Mouse (Mus musculus) cerebellum, adult 9-10 months (tissue): Measurements from ENCODE around the gene Rbfox1.
A peak's percentile ranks its signal among the peaks of the same experiment; 100 is the strongest.

ENCODE experiments used
- DNase-seq: peaks from one replicate; pipeline ENCODE4 v3.0.0; 2022

Rbfox1 gene

DNA sequence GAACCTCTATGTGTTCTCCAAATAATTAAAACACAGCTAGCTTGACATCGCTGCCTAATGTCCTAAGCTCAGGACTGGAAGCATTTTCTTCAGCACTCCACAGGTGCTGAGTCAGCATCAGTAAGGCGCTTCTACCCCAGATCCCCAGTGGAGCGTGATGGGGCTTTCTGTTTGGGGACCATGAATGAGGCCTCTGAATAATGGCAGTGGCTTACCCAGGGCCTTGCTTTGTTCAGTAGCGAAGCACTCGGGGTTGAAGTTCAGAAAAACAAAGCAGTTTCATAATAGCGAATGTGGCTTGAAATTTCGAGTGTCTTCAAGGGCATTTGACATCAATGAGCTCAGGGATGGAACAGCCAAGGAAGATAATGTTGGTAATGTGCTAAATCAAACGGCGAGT is 966.2 kb downstream of the Rbfox1 start:
- DNase-seq: no peak

- no peak for DNase-seq
Observed at GRCm38 (mm10) chr16:6853796-6854195, 968.6 kb downstream of the Rbfox1 start.

GRCm38 (mm10) chr16:6861656-6862055 is 976.5 kb downstream of the Rbfox1 start:
- DNase-seq: peak; percentile 46

- DNase-seq: no peak
Observed at GRCm38 (mm10) chr16:6882683-6883430, 997.7 kb downstream of the Rbfox1 start.

DNA sequence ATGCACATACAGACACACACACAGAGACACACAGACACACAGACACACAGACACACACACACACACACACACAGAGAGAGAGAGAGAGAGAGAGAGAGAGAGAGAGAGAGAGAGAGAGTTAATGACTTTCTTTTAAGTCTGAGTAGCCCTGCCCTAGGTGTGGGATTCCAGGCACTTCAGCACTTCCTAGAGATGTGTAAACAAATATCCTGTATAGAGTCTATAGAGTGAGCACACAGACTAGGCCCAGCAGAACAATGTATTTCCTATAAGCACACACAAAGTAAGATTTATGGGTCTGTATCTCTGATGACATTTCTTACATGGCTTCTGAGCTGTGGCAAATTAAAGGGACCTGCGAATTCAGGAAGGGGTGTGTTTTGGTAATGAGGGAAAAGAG is 998.6 kb downstream of the Rbfox1 start:
- no peak for DNase-seq

- DNase-seq: no peak
Observed at GRCm38 (mm10) chr16:6885617-6886016, 1000.5 kb downstream of the Rbfox1 start.

GRCm38 (mm10) chr16:6889221-6889620 is 1004.1 kb downstream of the Rbfox1 start:
- no peak for DNase-seq

- DNase-seq: no peak
Observed at GRCm38 (mm10) chr16:6897734-6898133, 1012.6 kb downstream of the Rbfox1 start.

GRCm38 (mm10) chr16:6900006-6900405 is 1014.9 kb downstream of the Rbfox1 start:
- DNase-seq: no peak

DNA sequence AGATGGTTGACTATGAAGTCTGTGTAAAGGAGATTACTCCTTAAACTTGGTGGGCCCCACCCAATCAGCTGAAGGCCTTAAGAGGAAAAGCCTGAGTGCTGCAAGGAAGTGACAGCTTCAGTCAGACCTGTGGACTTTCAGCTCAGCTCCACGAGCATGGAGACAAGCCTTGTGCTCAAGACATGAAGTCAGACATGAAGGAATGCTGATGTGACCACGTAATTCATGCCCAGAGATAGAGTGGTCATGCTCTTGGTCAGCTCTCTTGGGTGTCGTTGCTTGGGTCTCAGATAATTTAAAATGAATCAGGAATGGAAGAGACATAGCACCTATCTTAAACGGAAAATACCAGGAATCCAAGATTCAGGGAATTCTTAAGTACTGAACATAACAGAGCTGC is 1019.8 kb downstream of the Rbfox1 start:
- DNase-seq: no peak

DNA sequence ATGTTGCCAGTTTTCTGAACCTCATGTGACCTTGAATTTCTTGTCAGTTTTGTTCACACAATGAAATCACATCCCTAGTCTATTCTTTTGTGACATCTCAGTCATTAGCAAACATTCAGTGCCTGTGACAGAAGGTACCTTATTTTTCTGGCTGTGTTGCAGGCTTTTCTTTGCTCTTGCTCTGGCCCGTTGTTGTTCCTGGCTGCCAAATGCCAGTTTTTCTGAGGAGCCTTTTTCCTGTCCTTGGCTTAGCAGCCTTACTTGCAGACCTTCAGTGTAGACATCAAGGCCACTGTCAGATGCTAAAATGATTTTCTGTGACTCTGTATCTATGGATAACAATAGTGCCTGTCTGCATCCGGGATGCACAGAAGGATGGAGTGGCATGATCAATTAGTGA is 1020.8 kb downstream of the Rbfox1 start:
- DNase-seq: peak; percentile 69

DNA sequence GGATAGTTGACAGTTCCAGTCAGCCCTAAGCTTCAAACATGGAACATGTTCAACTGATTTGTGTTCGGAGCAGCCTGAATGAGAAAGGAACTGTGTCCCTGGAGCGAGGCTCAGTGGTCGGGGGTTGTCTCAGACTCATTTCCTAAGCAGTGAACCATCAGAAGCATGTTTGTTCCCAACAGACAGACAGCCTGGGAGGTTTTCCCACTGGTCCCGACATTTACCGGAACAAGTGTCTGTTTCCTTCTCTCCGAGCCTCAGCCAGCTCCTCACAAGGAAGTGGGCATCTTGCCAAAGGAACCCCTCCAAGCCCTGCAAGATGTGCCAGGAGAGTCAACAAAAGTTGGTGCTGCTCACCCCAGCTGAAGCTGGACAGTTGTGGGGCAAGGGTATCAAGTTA is 1022.4 kb downstream of the Rbfox1 start:
- DNase-seq: peak; percentile 47

DNA sequence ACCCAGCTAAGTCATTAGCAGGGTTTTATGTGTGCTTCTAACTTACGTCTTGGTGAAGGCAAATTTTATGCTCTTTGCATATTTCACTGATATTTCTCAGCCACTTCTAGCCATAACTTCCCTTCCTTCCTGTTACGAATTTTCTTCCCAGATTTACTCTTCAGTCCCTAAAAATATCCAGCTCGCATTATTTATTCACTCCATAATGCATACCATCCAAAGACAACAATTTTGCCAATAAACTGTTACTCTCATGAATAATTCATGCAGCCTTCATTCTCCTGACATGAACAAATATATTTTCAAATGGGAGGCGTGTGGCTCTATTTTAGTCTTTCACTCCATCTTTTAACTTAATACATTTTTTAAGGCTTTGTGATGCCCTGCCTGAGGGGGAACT is 1029.4 kb downstream of the Rbfox1 start:
- DNase-seq: no peak

DNA sequence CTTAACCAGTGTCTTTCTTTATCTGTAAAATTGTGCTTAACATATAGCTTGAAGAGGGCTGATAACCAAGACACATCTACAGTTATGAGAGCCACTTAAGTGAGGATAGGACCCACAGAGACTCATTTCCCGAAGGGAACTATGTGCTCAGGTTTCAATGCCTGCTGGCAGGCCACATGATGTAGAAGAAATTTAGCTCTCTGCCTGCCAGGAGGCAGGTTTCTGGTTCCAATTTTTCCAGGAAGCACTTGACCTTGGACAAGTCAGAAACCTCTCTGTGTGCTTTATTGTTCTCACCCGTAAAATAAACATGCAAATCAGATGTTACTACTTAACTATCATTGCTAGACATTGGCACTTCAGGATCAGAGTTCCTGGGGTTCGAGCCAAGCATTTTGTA is 1033.5 kb downstream of the Rbfox1 start:
- DNase-seq: peak; percentile 32

DNA sequence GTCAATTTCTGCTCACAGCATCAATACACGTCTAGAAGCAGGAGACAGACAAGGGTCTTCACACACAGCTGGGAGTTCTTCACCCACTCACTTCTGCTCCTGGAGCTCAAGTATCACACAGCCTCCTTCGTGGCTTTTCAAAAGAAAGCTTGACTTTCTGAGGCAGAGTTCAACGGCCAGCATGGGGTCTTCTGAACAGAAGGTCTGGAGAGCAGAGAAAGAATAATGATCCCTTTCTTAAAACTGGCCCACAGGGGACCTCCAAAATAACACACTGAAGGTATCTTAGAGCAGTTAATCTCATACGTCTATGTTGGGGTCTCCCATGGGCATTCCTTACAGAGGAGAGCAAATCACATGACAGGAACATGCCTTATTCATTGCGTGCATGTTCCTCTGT is 1034.5 kb downstream of the Rbfox1 start:
- no peak for DNase-seq

- peak; percentile 44 for DNase-seq
Observed at GRCm38 (mm10) chr16:6927661-6928060, 1042.5 kb downstream of the Rbfox1 start.

- no peak for DNase-seq
Observed at GRCm38 (mm10) chr16:6930795-6931194, 1045.6 kb downstream of the Rbfox1 start.

DNA sequence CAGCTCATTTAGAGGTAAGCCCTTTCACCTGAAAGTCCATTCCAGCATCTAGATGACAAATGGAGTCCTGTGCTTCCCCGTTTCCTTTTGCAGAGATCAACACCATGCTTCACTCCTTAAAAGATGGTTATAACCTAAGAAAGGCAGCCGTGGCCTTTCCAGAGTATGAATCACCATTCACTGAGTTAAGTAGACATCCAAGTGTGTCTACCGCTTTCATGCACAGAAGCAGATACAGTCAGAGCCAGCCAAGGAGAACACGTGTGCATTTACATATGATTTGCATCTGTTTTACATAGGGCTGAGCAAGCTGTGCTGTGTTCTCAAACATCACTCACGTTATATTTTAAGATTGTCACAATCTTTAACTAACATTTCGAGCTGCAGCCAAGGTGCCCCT is 1061.0 kb downstream of the Rbfox1 start:
- DNase-seq: no peak

DNA sequence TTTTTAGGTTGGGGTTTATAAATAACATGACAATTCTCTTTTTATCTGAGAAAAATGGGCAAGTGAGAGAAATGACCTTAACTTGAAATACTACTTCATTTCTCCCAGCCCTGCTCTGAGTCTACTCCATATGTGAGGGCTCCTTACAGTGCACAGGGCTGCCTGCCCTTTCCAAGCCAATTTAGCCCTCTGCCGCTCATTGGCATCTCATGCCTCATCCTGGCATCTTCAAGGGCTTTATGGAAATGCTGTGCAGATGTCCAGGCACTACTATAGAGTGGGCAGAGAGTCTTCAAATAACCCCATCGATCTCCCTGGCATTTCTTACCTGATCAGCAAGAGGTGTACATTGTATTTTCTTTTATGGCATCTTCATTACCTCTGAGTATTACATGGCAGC is 1064.5 kb downstream of the Rbfox1 start:
- DNase-seq: peak; percentile 45

DNA sequence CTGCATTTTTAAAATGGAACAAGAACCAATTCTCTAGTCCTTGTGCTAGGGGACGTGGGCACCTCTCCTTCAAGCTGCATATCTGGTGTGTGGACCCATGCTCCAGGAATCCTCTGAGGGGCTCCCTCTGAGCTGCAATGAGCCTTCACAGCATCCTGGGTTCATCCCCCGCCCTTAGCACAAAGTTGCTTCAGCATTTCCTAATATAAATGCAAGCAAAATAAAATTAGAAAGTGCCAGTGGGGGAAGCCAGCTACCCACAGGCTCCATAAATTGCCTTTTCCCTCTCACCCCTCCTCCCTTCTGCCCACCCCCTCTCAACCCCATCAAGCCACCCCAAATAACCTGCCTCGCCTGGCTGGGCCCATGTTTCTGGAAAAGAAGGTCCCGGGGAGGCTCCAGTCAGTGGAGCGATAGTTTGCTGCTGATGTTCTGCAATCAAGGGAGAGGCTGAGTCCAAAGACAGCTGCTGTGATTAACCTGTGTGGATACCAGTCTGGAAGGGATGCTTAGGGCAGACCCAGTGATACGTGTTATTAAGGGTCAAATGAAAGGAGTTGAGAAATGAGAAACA is 1070.0 kb downstream of the Rbfox1 start:
- DNase-seq: no peak

DNA sequence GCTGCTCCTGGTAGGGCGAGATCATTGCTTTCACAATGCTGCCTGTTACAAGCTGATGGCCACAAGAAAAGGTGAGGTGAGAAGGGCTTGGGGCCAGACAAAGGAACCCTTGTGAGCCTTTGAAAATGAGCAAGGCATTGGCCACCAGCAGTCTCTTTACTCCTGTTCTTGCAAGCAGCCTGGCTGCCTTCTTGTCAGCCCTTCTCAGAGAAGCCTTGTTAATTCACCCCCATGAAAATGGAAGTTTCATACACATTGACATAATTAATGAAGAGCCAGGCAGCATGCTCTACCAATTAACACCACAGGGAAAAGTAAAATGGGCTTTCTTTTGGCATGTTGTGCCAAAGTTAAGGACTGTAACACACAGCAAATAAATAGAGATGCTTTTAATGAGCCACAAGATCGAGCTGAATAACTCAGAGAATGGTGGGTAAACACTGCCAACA is 1076.8 kb downstream of the Rbfox1 start:
- DNase-seq: no peak

DNA sequence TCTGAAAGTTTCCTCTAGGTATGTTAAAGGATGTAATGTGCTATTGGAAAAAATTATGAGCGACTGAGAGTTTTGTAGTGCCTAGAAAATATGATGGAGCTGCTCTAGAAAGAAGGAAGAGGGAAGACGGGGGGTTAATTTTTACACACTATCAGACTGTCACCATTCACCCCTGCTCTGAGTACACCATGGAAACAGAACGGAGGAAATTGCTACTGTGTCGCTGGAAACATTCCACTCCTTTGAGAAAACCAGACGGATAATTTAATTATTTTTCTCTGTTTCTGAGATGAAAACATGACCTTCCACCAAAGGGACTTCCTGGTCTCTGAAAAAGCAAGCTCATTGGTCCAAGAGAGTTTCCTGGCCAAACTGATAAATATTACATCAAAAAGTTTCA is 1077.4 kb downstream of the Rbfox1 start:
- DNase-seq: peak; percentile 41

DNA sequence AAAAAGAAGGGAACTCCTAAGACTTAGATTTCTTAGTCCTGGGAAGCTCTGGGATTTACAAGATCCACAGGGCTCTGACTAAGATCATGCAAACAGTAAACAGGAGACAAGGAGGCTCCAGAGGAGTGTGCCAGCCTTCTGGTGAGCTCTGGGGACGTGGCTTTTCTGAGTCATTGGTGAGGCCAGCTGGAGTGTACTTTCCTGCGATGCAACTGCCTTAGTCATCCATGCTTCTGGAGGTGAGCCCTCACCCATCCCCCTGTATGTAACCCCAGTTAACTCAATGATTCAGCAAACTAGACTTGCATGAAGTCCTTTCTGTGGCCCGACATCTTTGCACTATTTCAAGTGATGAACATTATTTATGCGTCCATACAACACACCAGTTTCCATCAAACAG is 1078.4 kb downstream of the Rbfox1 start:
- peak; percentile 55 for DNase-seq

DNA sequence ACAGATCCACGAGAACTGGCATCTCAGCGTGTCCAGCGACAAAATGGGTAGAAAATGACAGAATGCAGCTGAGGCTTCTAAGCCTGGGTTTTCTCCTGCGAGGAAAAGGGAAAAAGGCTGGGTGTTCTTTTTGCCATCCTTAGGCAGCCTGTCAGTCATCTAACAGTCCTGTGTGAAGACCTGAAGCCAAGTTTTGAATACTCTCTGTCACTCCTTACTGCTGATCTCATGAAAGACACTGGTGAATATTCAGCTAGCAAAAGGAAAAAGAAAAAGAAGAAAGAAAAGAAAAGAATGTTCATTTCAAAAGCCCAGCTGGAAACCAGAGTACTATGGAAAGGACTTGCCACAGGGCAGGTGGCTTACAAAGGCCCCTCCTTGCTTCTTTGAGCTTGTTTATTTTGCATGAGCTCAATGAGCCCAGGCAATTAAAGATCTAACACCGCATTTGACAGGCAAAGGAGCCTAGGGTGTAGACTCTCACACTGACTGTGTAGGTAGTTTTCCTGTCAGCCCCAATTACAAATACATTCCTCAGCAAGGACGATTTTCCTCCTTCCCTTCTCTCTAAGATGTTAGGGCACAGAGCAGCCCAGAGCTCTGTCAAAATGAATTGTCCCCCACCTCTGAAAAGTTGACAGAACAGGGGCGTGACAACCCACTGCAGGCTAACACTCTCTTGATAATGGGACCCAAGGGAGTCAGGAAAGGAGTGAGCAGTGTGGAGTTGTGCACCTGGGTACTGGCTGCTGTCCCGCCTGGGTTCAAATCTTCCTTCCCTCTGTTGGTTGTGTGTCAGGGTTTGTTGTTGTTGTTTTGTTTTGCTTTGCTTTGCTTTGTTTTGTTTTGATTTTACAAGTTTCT is 1079.8 kb downstream of the Rbfox1 start:
- no peak for DNase-seq
